Mouse (Mus musculus): Measurements from ENCODE around the gene Tmem178.
"Not testable (repeated sequence)": the region's sequence is repeated elsewhere in the genome, so short reads cannot be mapped to it uniquely, and the experiment has no call there.

Gene Tmem178

GRCm38 (mm10) chr17:80944530-80945198, at the start of gene Tmem178:
Gene Tmem178 (plus strand): TSS chr17:80944632.
- DNase-seq, result peak; percentile 63

GRCm38 (mm10) chr17:80896481-80896880, 48.0 kb upstream of the Tmem178 start:
- no peak for DNase-seq

GRCm38 (mm10) chr17:80897709-80898440, 46.6 kb upstream of the Tmem178 start:
- DNase-seq, result no peak

DNA sequence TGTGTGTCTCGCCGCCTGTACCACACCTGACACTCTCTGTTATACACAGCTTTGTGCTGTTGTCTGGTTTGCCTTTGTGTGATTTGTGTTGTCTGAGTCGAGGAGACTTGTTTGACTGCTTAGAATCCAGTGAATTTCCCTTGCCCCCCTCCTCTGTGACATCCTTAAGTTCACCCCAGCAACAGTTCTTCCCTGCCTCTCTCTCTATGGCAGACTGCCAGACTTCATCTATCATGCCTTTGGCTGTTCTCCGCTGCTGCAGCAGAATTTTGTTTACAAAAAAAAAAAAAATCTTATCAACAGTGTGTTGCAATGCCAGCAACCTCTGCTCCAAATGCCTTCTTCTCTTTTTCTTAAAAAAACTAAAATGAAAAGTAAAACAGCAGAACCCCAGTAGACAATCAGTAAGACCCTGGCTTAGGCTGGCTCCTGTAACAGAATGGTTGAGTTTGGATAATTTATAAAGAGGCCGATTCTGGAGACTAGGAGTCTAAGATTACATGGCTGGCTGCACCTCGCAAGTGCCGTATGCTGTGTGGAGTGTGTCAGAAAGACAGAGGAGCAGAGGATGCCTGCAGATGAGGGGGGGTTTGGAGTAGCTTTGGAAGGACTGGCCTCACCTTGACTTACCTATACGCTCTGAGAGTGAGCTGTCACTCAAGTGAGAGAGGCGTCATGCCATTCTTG, 44.8 kb upstream of the Tmem178 start:
- DNase-seq, result peak; percentile 32

- DNase-seq, result no peak
These were observed 44.3 kb upstream of the Tmem178 start for GRCm38 (mm10) chr17:80900200-80900520.

DNA sequence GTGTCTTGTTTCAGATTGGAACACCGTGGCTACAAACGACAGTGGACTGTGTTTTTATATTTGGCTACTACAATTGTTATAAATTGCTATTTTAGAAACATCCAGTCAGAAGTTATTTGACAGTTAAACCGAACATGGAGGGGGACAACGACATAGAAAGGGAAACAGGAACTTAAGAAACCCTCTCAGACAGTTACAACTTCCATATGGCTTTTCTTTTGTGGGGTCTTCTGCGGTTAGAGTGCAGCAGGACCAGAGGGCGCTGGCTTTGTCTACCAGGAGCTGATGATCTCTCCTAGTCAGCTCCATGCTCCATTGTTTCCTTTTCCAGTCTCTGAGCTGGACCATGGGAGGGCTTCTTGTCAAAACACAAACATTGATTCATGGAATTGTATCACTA, 42.5 kb upstream of the Tmem178 start:
- DNase-seq, result no peak

GRCm38 (mm10) chr17:80903121-80903875, 41.1 kb upstream of the Tmem178 start:
- no peak for DNase-seq

DNA sequence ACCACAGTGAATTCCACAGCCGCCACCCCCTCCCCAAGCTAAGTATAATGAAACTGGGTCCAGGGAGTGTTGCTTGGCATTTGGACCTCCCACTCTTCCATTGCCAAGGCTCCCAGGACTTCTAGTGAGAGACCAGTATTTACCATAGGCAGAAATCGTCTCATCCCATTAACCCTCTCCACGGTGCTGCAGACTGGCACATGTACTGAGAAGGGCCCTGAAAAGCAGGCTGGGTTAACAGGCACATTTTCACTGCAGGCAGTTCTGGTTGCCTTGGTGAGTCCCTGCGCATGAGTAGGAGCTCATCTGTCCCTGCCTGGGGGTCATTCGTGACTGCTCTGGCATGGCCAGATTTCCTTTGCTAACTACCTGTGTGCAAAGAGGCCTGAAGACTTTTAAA, 40.4 kb upstream of the Tmem178 start:
- no peak for DNase-seq

DNA sequence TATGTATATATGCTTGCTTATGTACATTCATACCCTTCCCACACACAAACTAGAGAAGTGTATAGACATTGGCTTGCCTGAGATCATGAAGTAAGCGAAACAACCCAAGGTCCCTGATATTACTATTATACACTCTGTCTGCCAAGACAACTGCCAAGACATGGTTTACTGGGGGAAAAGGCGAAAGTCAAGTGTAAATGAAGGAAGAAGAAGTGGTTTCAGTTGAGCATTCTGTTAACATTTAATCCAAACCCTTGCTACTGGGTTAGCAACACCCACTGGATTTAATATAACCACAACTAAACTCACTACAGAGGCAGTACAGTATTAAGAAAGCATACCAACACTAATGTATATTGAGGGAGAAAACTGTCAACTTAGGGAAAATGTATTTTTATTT, 28.8 kb upstream of the Tmem178 start:
- no peak for DNase-seq

DNA sequence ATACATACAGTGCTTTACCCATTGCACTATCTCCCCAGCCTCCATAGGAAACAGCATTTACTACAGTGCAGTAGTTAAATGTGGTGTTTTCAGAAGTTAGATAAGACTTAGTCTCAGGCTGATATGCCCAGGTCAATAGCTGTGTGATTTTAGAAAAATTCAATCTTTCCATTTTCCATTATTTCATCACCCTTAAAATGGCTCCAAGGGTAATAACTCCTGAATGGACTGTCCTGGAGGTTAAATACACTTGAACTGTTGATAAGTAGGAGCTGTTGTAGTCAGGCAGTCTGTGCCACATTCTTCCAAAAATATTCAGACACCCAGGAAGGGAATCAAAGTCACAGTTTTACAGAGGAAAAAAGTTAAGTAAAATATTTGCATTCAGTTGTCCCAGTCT, 25.2 kb upstream of the Tmem178 start:
- DNase-seq, result no peak

GRCm38 (mm10) chr17:80921286-80922134, 22.9 kb upstream of the Tmem178 start:
- no peak for DNase-seq

- no peak for DNase-seq
These were observed 18.9 kb upstream of the Tmem178 start for GRCm38 (mm10) chr17:80925554-80925953.

- DNase-seq, result no peak
These were observed 17.3 kb upstream of the Tmem178 start for GRCm38 (mm10) chr17:80927151-80927550.

DNA sequence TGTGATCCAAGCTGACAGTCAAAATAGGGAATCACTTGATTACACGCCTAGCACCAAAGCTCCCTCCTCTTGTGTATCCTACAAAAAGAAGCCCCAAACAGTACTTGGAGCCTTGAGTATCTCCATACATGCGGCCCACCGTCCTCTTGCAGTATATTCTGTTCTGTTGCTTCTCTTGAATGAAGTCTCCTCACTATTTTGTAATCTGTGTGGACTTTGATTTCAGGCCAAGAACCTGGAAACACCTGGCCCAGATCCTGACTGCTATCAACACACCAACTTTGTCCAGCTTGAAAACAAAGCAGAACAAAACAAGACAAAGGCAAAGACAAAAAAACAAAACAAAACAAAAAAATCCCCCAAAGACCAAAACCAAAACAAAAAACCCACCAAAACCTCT, 11.7 kb upstream of the Tmem178 start:
- DNase-seq, result no peak

DNA sequence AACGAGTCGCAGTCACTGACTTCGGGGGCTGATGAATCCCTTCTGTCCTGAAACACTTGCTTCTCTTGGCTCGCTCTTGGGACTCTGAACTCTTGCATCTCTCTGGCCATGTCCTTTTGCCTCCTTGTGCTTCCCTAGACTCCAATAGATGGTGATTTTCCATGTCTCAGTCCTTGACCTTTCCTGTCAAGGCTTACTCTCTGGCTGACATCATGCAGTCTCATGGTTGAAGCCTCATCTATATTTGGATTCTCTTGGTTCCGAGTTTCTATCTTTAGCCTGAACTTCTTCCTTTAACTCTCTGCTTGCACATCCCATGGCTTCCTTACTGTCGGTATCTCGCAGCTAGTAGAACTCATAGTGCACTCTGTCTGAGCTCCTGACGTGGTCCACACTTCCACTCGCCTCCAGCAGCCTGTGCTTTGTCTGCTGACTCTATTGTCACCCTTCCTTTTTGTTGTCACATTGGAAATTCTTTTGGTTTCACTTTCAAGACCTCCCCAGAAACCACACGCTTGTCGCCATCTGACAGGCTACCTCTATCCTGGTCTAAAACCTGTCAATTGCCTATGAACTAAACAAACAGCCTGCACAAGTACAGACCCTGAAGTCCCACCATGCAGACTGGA, 10.9 kb upstream of the Tmem178 start:
- no peak for DNase-seq

GRCm38 (mm10) chr17:80935807-80936519, 8.5 kb upstream of the Tmem178 start:
- DNase-seq, result no peak

DNA sequence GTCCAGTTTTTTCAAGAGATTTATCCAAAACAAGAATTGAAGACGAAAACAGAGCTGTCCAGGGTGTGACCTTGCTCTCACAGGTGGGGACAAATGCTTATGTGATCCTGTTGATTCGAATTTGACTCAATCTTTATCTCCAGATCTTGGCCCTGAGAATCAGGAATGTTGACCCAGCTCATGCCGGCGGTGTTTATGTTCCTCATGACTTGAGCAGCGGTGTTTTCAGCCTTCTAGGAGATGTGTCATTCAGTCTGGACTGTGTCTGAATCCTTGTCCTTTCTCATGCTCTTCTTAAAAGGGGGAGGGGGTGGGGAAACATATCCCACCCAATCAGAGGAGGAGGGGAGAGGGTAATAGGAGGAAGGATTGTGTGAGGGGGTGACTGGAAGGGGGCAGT, 7.9 kb upstream of the Tmem178 start:
- no peak for DNase-seq

GRCm38 (mm10) chr17:80939833-80940232, 4.6 kb upstream of the Tmem178 start:
- no peak for DNase-seq

DNA sequence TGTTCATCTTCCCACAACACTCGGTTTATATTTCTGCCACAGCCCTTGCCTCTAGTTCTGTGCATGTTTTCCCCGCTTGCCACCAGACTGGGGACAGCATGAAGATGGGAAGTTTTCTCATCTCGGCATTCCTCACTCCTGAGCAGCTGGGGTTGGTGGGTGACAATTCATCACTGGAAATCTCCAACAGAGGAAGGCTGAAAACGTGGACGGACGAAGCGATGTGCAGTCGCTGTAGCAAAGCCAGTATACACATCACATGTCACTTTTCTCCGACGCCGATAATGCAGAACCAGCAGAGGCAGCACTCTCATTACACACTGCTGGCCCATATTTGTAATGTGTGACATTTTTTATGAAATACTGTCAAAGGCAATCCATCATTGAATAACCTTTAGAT, 2.6 kb upstream of the Tmem178 start:
- no peak for DNase-seq

DNA sequence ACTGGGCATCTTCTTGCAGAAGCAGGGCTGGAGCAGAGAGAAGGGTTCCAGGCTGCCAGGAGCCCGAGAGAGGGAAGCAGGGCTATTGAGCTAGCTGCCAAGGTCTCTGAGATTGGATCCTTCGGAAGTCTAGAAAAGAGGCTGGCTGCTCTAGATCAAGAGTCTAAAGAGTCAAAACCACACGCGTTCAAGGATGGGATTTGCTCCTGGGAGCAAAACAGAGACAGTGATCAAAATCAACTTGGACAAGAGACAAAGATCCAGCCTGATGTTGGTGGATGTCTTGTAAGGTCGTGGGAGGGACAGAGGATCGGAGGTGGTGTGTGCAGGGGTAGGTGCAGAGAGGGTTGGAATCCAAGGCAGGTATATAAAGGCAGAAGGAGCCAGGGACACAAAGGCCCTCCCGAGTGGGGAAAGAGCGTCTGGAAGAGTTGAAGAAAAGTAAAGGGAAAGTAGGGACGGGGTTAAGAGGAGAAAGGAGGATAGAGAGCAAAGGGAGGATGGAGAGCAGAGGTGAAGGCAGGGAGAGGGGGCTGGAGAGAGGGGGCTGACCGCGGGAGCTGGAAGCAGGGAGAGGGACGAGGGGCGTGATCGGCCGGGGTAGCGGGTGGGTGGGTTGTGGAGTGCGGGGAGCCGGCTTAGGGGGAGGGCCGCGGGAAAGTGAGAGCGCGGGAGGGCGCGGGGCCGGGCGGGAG, 450 bp upstream of the Tmem178 start:
- DNase-seq, result peak; percentile 29

GRCm38 (mm10) chr17:80945510-80945909, 1.1 kb downstream of the Tmem178 start:
- not testable (repeated sequence) for DNase-seq

Measured in embryo, embryonic 11 days (tissue).